Mouse (Mus musculus): ENCODE results near the gene Nutm1. TPM values are rescaled to one million over a fixed set of nuclear protein-coding genes. Genes with fewer than 3 reads are reported as not detected.

Gene Nutm1
- 0.01 and 0.04 TPM in 2 replicates for polyA plus RNA-seq (2012)

GRCm38 (mm10) chr2:112259241-112259962 is at the start of gene Nutm1:
Gene Nutm1 (minus strand): TSS chr2:112259291.

GRCm38 (mm10) chr2:112266242-112266592 is 7.1 kb upstream of the Nutm1 start, which contains the start of gene Gm21985:
Gene Gm21985 (plus strand): TSS chr2:112266314.

GRCm38 (mm10) chr2:112265448-112266241 is 6.6 kb upstream of the Nutm1 start, which contains the start of gene Slc12a6:
Gene Slc12a6 (plus strand): TSS chr2:112265825.

DNA sequence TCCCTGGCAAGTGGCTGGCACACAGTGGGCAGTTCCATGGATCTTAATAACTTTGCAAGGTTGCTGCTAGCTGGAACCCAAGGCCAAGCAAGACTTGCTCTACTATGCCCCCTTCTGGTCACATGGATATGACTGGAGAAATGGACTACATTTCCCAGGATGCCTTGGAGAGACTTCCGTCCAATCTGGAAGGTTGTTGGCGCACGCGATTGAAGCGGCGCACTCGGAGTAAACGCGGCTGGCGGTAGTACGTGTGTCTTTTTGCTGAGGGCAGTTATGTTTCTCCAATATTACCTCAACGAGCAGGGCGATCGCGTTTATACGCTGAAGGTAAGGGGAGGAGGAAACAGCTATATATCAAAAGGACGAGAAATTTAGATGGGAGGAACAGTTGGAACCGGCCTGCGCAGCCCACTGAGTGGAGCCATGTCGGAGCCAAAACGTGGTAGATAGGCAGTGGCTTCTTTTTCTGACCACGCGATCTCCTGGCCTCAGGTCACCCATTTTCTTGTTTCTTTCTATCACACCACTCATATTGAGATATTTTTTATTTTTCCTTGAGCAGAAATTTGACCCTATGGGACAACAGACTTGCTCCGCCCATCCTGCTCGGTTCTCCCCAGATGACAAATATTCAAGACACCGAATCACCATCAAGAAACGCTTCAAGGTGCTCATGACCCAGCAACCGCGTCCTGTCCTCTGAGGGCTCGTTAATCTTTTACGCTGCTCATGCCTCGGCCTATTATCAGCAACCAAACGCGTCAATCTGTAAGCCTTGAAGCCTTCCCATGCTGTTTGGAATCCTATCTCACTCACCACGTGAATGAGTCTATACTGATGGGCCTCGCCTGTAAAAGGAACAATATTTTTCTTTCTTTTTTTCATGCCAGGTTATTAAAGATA is 2.9 kb upstream of the Nutm1 start, which contains the start of gene Nop10:
TSS of gene Nop10 (plus strand) at position 179 of the 906 bp plus-strand sequence.

DNA sequence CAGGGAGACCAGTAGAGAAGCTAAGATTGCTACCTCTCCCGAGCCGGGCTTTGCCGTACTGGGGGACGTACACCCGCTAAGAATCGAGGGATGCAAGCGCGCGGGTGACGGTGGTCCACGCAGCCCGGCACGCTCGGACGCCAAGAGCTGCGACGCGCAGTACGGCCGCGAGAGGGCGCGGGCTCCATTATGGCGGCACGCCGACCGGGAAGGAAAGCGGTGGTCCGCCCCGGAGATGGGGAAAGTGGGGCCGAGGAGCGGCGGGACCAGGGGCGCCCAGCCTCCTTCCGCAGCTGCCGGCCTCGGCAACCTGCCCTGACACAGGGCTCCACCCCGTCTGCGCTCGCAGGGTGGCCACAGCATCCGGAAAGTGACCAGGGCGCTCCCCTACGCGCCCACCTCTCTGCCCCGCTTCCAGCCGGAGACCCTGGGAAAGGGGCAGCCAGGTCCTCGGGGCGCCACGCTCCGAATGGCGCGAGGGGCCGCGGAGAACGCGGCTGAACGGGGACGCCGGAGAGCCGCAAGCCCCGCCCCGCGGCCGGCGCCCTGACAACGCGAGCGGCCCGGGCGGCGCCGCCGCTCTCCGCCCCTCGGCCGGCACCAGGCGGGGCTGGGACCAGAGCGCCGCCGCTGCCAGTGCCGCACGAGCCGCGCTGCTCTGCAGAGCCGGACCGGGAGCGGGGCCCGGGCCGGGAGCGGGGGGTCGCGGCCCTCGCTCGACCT is 19.7 kb downstream of the Nutm1 start, which contains the start of gene Lpcat4:
TSS of gene Lpcat4 (plus strand) at position 257 of the 723 bp plus-strand sequence.

Other genes with a start within 250 kb of the Nutm1 start
- gene Olfr1310, start 246.6 kb downstream of the Nutm1 start, polyA plus RNA-seq (2012), result 0.01 and 0.03 TPM in 2 replicates
- not detected in 2 replicates for gene Olfr1311, start 234.9 kb downstream of the Nutm1 start, polyA plus RNA-seq (2012)
- gene Olfr1312, start 209.1 kb downstream of the Nutm1 start, polyA plus RNA-seq (2012), result not detected in 2 replicates
- gene Olfr1313, start 181.4 kb downstream of the Nutm1 start, polyA plus RNA-seq (2012), result not detected in 2 replicates
- gene Olfr1314, start 162.5 kb downstream of the Nutm1 start, polyA plus RNA-seq (2012), result not detected in 2 replicates
- not detected in 2 replicates for gene Olfr1315-ps1, start 143.9 kb downstream of the Nutm1 start, polyA plus RNA-seq (2012)
- 0.16 TPM in 1 of 2 replicates, not detected in the other for gene Olfr1316, start 124.3 kb downstream of the Nutm1 start, polyA plus RNA-seq (2012)
- not detected in 2 replicates for gene Olfr1317, start 119.0 kb downstream of the Nutm1 start, polyA plus RNA-seq (2012)
- gene Olfr1318, start 105.1 kb downstream of the Nutm1 start, polyA plus RNA-seq (2012), result not detected in 2 replicates
- 119 and 135 TPM in 2 replicates for gene Lpcat4, start 19.8 kb downstream of the Nutm1 start, polyA plus RNA-seq (2012)
- 23.1 and 27.0 TPM in 2 replicates for gene Nop10, start 2.6 kb upstream of the Nutm1 start, polyA plus RNA-seq (2012)
- gene Slc12a6, start 6.5 kb upstream of the Nutm1 start, polyA plus RNA-seq (2012), result 9.4 and 9.7 TPM in 2 replicates
- not detected in 2 replicates for gene Gm21985, start 7.0 kb upstream of the Nutm1 start, polyA plus RNA-seq (2012)
- 41.4 and 43.8 TPM in 2 replicates for gene Emc4, start 108.7 kb upstream of the Nutm1 start, polyA plus RNA-seq (2012)
- 4.0 and 4.9 TPM in 2 replicates for gene Katnbl1, start 119.9 kb upstream of the Nutm1 start, polyA plus RNA-seq (2012)
- gene Emc7, start 195.7 kb upstream of the Nutm1 start, polyA plus RNA-seq (2012), result 2.2 and 3.0 TPM in 2 replicates
- not detected in 2 replicates for gene Chrm5, start 221.5 kb upstream of the Nutm1 start, polyA plus RNA-seq (2012)
- 6.1 and 9.0 TPM in 2 replicates for gene Aven, start 233.7 kb upstream of the Nutm1 start, polyA plus RNA-seq (2012)